Mouse (Mus musculus): ENCODE measurements at regions not wholly inside any gene's neighbourhood (a gene's known extent, or its start where the extent isn't known, plus 50 kb on each side); places are given as distances from the start of the nearest gene placed in this dataset.

- ATAC-seq (ENCODE audit: low TSS enrichment), result no peak
Observed at GRCm38 (mm10) chr1:45575131-45575530, 72.0 kb upstream of the Col5a2 start.

GRCm38 (mm10) chr1:45580466-45580865 lies 77.4 kb upstream of the Col5a2 start:
- ATAC-seq (ENCODE audit: low TSS enrichment), result no peak

- no peak for ATAC-seq (ENCODE audit: low TSS enrichment)
Observed at GRCm38 (mm10) chr1:45587351-45588025, 84.4 kb upstream of the Col5a2 start.

GRCm38 (mm10) chr1:45597316-45597715 lies 94.2 kb upstream of the Col5a2 start:
- ATAC-seq (ENCODE audit: low TSS enrichment), result no peak

- peak; percentile 27; the same call in 1 of the 2 replicates for ATAC-seq (ENCODE audit: low TSS enrichment)
Observed at GRCm38 (mm10) chr1:45599421-45599820, 96.3 kb upstream of the Col5a2 start.

- peak; percentile 23; the same call in 1 of the 2 replicates for ATAC-seq (ENCODE audit: low TSS enrichment)
Observed at GRCm38 (mm10) chr1:45600011-45600410, 96.9 kb upstream of the Col5a2 start.

- ATAC-seq (ENCODE audit: low TSS enrichment), result no peak
Observed at GRCm38 (mm10) chr1:45605571-45605970, 102.5 kb upstream of the Col5a2 start.

- no peak for ATAC-seq (ENCODE audit: low TSS enrichment)
Observed at GRCm38 (mm10) chr1:45608316-45608715, 105.2 kb upstream of the Col5a2 start.

GRCm38 (mm10) chr1:45619008-45619407 lies 115.9 kb upstream of the Col5a2 start:
- ATAC-seq (ENCODE audit: low TSS enrichment), result no peak

GRCm38 (mm10) chr1:45625921-45626320 lies 122.8 kb upstream of the Col5a2 start:
- ATAC-seq (ENCODE audit: low TSS enrichment), result no peak

- ATAC-seq (ENCODE audit: low TSS enrichment), result no peak
Observed at GRCm38 (mm10) chr1:45626733-45627132, 123.7 kb upstream of the Col5a2 start.

- peak; percentile 92 for ATAC-seq (ENCODE audit: low TSS enrichment)
Observed at GRCm38 (mm10) chr1:45627840-45628239, 124.8 kb upstream of the Col5a2 start.

- no peak; the same call in 1 of the 2 replicates for ATAC-seq (ENCODE audit: low TSS enrichment)
Observed at GRCm38 (mm10) chr1:45647301-45647700, 144.2 kb upstream of the Col5a2 start.

GRCm38 (mm10) chr1:45653248-45653647 lies 141.7 kb upstream of the Wdr75 start:
- ATAC-seq (ENCODE audit: low TSS enrichment), result no peak

GRCm38 (mm10) chr1:45663882-45664520 lies 131.0 kb upstream of the Wdr75 start:
- ATAC-seq (ENCODE audit: low TSS enrichment), result no peak

GRCm38 (mm10) chr1:45672443-45673156 lies 122.4 kb upstream of the Wdr75 start:
- peak; percentile 98 for ATAC-seq (ENCODE audit: low TSS enrichment)

GRCm38 (mm10) chr1:45675771-45676439 lies 119.1 kb upstream of the Wdr75 start:
- ATAC-seq (ENCODE audit: low TSS enrichment), result no peak

- no peak for ATAC-seq (ENCODE audit: low TSS enrichment)
Observed at GRCm38 (mm10) chr1:45679964-45680709, 114.8 kb upstream of the Wdr75 start.

GRCm38 (mm10) chr1:45700893-45701292 lies 94.1 kb upstream of the Wdr75 start:
- ATAC-seq (ENCODE audit: low TSS enrichment), result no peak

GRCm38 (mm10) chr1:45701516-45701915 lies 93.5 kb upstream of the Wdr75 start:
- ATAC-seq (ENCODE audit: low TSS enrichment), result no peak

GRCm38 (mm10) chr1:45723369-45723768 lies 71.6 kb upstream of the Wdr75 start:
- ATAC-seq (ENCODE audit: low TSS enrichment), result peak; percentile 31; the same call in 1 of the 2 replicates
